Mouse (Mus musculus) liver, adult 2 months (tissue): ENCODE measurements around the gene Gm8369.

Source experiments
- CTCF ChIP-seq: fragments of 200-500 bp; IDR thresholded peaks from 2 replicates; pipeline ENCODE4 v1.5.1; 2011; ENCODE audit warnings: low read depth, low read length, control low read depth
- POLR2A ChIP-seq: fragments of 200-500 bp; IDR thresholded peaks from 2 replicates; pipeline ENCODE4 v1.6.1; 2011; ENCODE audit warnings: low read length, control low read depth; ENCODE audit not compliant: insufficient read depth; ENCODE audit errors: extremely low read depth

GRCm38 (mm10) chr19:11500796-11501195 is 15.1 kb downstream of the Gm8369 start:
- TF ChIP-seq CTCF (no peak), POLR2A (no peak)
